Mouse (Mus musculus) bone marrow, adult 2 months (tissue): ENCODE data around the gene Pthlh.

Source experiments
- CTCF ChIP-seq: fragments of 200-500 bp; IDR thresholded peaks from 2 replicates; pipeline ENCODE4 v1.5.1; 2011; ENCODE audit warnings: low read length, control low read depth; ENCODE audit not compliant: control insufficient read depth, insufficient read depth
- POLR2A ChIP-seq: fragments of 200-500 bp; IDR thresholded peaks from 2 replicates; pipeline ENCODE4 v1.6.1; 2011; ENCODE audit warnings: low read depth, mild to moderate bottlenecking, control low read depth, low read length, borderline replicate concordance; ENCODE audit not compliant: control insufficient read depth

- TF ChIP-seq POLR2A, result no peak
- TF ChIP-seq CTCF, result no peak
Observed at GRCm38 (mm10) chr6:147266466-147266865, 2.5 kb upstream of the Pthlh start.
